Mouse (Mus musculus) myocyte (in vitro differentiated cells): ENCODE measurements around the gene Atp1b2. TPM values are rescaled to one million over a fixed set of nuclear protein-coding genes. Genes with fewer than 3 reads are reported as not detected.

ENCODE experiments used
- H3K27me3 ChIP-seq: one replicate; pipeline ENCODE4 v1.6.1; 2011; ENCODE audit not compliant: control insufficient read depth, insufficient read depth, insufficient read length
- H3K36me3 ChIP-seq: one replicate; pipeline ENCODE4 v1.6.1; 2011; ENCODE audit not compliant: control insufficient read depth, insufficient read depth
- H3K4me2 ChIP-seq: one replicate; pipeline ENCODE4 v1.6.1; 2011; ENCODE audit warnings: low read depth, control low read depth
- H3K4me3 ChIP-seq: one replicate; pipeline ENCODE4 v1.5.1; 2011; ENCODE audit warnings: mild to moderate bottlenecking, control low read depth, moderate library complexity
- H3K79me2 ChIP-seq: one replicate; pipeline ENCODE4 v1.6.1; 2011; ENCODE audit not compliant: control insufficient read depth, insufficient read depth
- H3ac ChIP-seq: one replicate; pipeline ENCODE4 v1.6.1; 2011; ENCODE audit not compliant: control insufficient read depth, insufficient read length
- CEBPB ChIP-seq: IDR thresholded peaks from 2 replicates; pipeline ENCODE4 v1.6.1; 2011; ENCODE audit warnings: mild to moderate bottlenecking, moderate library complexity; ENCODE audit not compliant: poor library complexity, insufficient read depth, severe bottlenecking
- E2F4 ChIP-seq: IDR thresholded peaks from one replicate; pipeline ENCODE4 v1.6.1; 2011; ENCODE audit warnings: mild to moderate bottlenecking, control low read depth, moderate library complexity; ENCODE audit not compliant: insufficient read depth
- MAX ChIP-seq: IDR thresholded peaks from one replicate; pipeline ENCODE4 v1.6.1; 2011; ENCODE audit warnings: low read depth, mild to moderate bottlenecking, control low read depth
- MYOD1 ChIP-seq, 3 experiments: IDR thresholded peaks; one replicate each; pipeline ENCODE4 v1.6.1; 2011; ENCODE audit warnings: control low read depth in 2 of 3, low read depth in 2 of 3, mild to moderate bottlenecking in 2 of 3, moderate library complexity in 1 of 3; ENCODE audit not compliant: insufficient read length in 2 of 3, control insufficient read depth in 1 of 3
- MYOG ChIP-seq, 3 experiments: IDR thresholded peaks; one replicate each; pipeline ENCODE4 v1.6.1; 2011; ENCODE audit warnings: control low read depth in 2 of 3, low read depth in 2 of 3, mild to moderate bottlenecking in 2 of 3; ENCODE audit not compliant: insufficient read length in 2 of 3, control insufficient read depth in 1 of 3, insufficient read depth in 1 of 3
- POLR2A ChIP-seq: IDR thresholded peaks from one replicate; pipeline ENCODE4 v1.6.1; 2011; ENCODE audit warnings: low read depth, mild to moderate bottlenecking, control low read depth, moderate library complexity; ENCODE audit not compliant: insufficient read length
- POLR2AphosphoS2 ChIP-seq: IDR thresholded peaks from one replicate; pipeline ENCODE4 v1.6.1; 2011; ENCODE audit warnings: low read depth, control low read depth; ENCODE audit not compliant: insufficient read length
- REST ChIP-seq: IDR thresholded peaks from one replicate; pipeline ENCODE4 v1.6.1; 2011; ENCODE audit warnings: mild to moderate bottlenecking, control low read depth, moderate library complexity; ENCODE audit not compliant: insufficient read depth, insufficient read length
- SRF ChIP-seq: IDR thresholded peaks from one replicate; pipeline ENCODE4 v1.6.1; 2011; ENCODE audit warnings: low read depth; ENCODE audit not compliant: control insufficient read depth, insufficient read length
- TCF12 ChIP-seq: IDR thresholded peaks from one replicate; pipeline ENCODE4 v1.6.1; 2011; ENCODE audit warnings: mild to moderate bottlenecking, control low read depth; ENCODE audit not compliant: poor library complexity, insufficient read depth, severe bottlenecking
- TCF3 ChIP-seq: IDR thresholded peaks from one replicate; pipeline ENCODE4 v1.6.1; 2011; ENCODE audit warnings: low read depth, control low read depth; ENCODE audit not compliant: insufficient read length
- USF1 ChIP-seq: IDR thresholded peaks from one replicate; pipeline ENCODE4 v1.6.1; 2011; ENCODE audit warnings: low read depth, mild to moderate bottlenecking, control low read depth, moderate library complexity
- polyA plus RNA-seq: library from polyadenylated mRNA; unstranded; fragments of >200 nt; fragmentation: generic; extraction: Trizol; gene quantifications from one replicate; pipeline ENCODE4 v1.2.1, GENCODE M21; 2012; ENCODE audit warnings: missing spikeins

The Atp1b2 gene
- polyA plus RNA-seq = 6.6 TPM

GRCm38 (mm10) chr11:69605726-69606490 is at the start of gene Atp1b2:
Gene Atp1b2, minus strand, starts transcription at chr11:69605942.
- peak within 1 kb of the TSS; percentile 99 for H3K4me2 ChIP-seq
- peak within 1 kb of the TSS; percentile 10 for H3ac ChIP-seq
- peaks cover 27% of the 10 kb centered on the region for H3K27me3 ChIP-seq
- H3K79me2 ChIP-seq = no peaks in the 10 kb centered on the region
- peak within 1 kb of the TSS; percentile 24 for H3K4me3 ChIP-seq
- TF ChIP-seq TCF3 (no peak), E2F4 (no peak), MAX (no peak), POLR2AphosphoS2 (no peak), MYOD1 (IDR thresholded peaks at IDR 0.05; ENCODE audit: control insufficient read depth in 1 of 3, insufficient read length in 2 of 3, low read depth in 2 of 3) (peak in 2 of 3 experiments; percentile 18 to 59), MYOG (IDR thresholded peaks at IDR 0.05; ENCODE audit: control insufficient read depth in 1 of 3, insufficient read depth in 1 of 3, insufficient read length in 2 of 3, low read depth in 2 of 3) (peak in 1 of 3 experiments; percentile 55), CEBPB (no peak), SRF (no peak), USF1 (no peak), POLR2A (peak; percentile 57), REST (no peak), TCF12 (no peak)
- H3K36me3 ChIP-seq = no peaks in the 10 kb centered on the region

- Histone ChIP-seq H3K4me3 (no peak overlapping the region), H3K27me3 (no peaks in the 10 kb centered on the region), H3ac (no peak overlapping the region), H3K79me2 (peaks cover 2% of the 10 kb centered on the region), H3K36me3 (peaks cover 14% of the 10 kb centered on the region), H3K4me2 (no peak overlapping the region)
- TF ChIP-seq CEBPB (no peak), MYOG (IDR thresholded peaks at IDR 0.05; ENCODE audit: control insufficient read depth in 1 of 3, insufficient read depth in 1 of 3, insufficient read length in 2 of 3, low read depth in 2 of 3) (no peak), POLR2AphosphoS2 (no peak), TCF12 (no peak), E2F4 (no peak), REST (no peak), MAX (no peak)
Observed at GRCm38 (mm10) chr11:69654760-69655159, 49.0 kb upstream of the Atp1b2 start.

- Histone ChIP-seq H3K27me3 (no peaks in the 10 kb centered on the region), H3ac (no peak overlapping the region), H3K79me2 (no peaks in the 10 kb centered on the region), H3K36me3 (peaks cover 27% of the 10 kb centered on the region), H3K4me3 (no peak overlapping the region), H3K4me2 (no peak overlapping the region)
- no peak for TF ChIP-seq MAX
- no peak for TF ChIP-seq SRF
- TF ChIP-seq TCF3 = no peak
- TF ChIP-seq MYOG (IDR thresholded peaks at IDR 0.05; ENCODE audit: control insufficient read depth in 1 of 3, insufficient read depth in 1 of 3, insufficient read length in 2 of 3, low read depth in 2 of 3) = no peak
- TF ChIP-seq E2F4 = no peak
- no peak for TF ChIP-seq POLR2AphosphoS2
- no peak for TF ChIP-seq USF1
- TF ChIP-seq CEBPB = no peak
Observed at GRCm38 (mm10) chr11:69653399-69653798, 47.7 kb upstream of the Atp1b2 start.

- Histone ChIP-seq H3K79me2 (no peaks in the 10 kb centered on the region), H3K4me2 (no peak overlapping the region), H3ac (no peak overlapping the region), H3K4me3 (no peak overlapping the region), H3K36me3 (peaks cover 70% of the 10 kb centered on the region), H3K27me3 (no peaks in the 10 kb centered on the region)
- TF ChIP-seq USF1 = no peak
Observed at GRCm38 (mm10) chr11:69645860-69646259, 40.1 kb upstream of the Atp1b2 start.

GRCm38 (mm10) chr11:69635471-69635870 is 29.7 kb upstream of the Atp1b2 start:
- Histone ChIP-seq H3K4me3 (no peak overlapping the region), H3K27me3 (no peaks in the 10 kb centered on the region), H3K79me2 (peaks cover 47% of the 10 kb centered on the region), H3K4me2 (peak overlapping the region; percentile 95), H3K36me3 (peaks cover 15% of the 10 kb centered on the region), H3ac (no peak overlapping the region)
- TF ChIP-seq TCF12 (no peak), USF1 (no peak), TCF3 (no peak), SRF (no peak), E2F4 (no peak), REST (no peak), POLR2AphosphoS2 (no peak), CEBPB (no peak), MYOD1 (IDR thresholded peaks at IDR 0.05; ENCODE audit: control insufficient read depth in 1 of 3, insufficient read length in 2 of 3, low read depth in 2 of 3) (no peak), MYOG (IDR thresholded peaks at IDR 0.05; ENCODE audit: control insufficient read depth in 1 of 3, insufficient read depth in 1 of 3, insufficient read length in 2 of 3, low read depth in 2 of 3) (no peak), MAX (no peak), POLR2A (no peak)
